Comparison of ENCODE assay signal across 37 mouse cellular contexts in genomic region chr14:54944939-54945338, GRCm38 (mm10). TPM values are rescaled to one million over a fixed set of nuclear protein-coding genes. Genes with fewer than 3 reads are reported as not detected.
"Had no signal": no experiment of that assay in that cellular context is flagged by ENCODE, and none has a peak within 500 bp of the region (broad histone marks: within the 10 kb centered on the region; RNA-seq: fewer than 3 reads in every experiment).

No protein-coding gene starts in this region.

- H3K4me3 ChIP-seq: gastrocnemius, adult 2 months; heart, embryonic 12.5 days; hindbrain, embryonic 10.5 days; hindbrain, embryonic 12.5 days; intestine, embryonic 15.5 days; layer of hippocampus, adult 2 months; left cerebral cortex, adult 2 months; limb, embryonic 10.5 days; limb, embryonic 12.5 days; liver, embryonic 13.5 days; liver, embryonic 15.5 days had no signal

- H3K4me1 ChIP-seq: hindbrain, embryonic 10.5 days; hindbrain, embryonic 12.5 days; intestine, embryonic 15.5 days; limb, embryonic 10.5 days; liver, embryonic 13.5 days; liver, embryonic 15.5 days had no signal

- H3K27me3 ChIP-seq: intestine, embryonic 15.5 days had no signal

- H3K27ac ChIP-seq: gastrocnemius, adult 2 months; hindbrain, embryonic 10.5 days; hindbrain, embryonic 12.5 days; hindbrain, embryonic 14.5 days; intestine, embryonic 15.5 days; layer of hippocampus, adult 2 months; left cerebral cortex, adult 2 months; limb, embryonic 10.5 days; limb, embryonic 12.5 days; liver, embryonic 13.5 days; liver, embryonic 15.5 days had no signal

- H3K9me3 ChIP-seq: heart, embryonic 12.5 days; hindbrain, embryonic 10.5 days; hindbrain, embryonic 12.5 days; intestine, embryonic 15.5 days; limb, embryonic 10.5 days; limb, embryonic 12.5 days; liver, embryonic 13.5 days; liver, embryonic 15.5 days had no signal

- H3K9ac ChIP-seq: heart, embryonic 12.5 days; hindbrain, embryonic 12.5 days; hindbrain, embryonic 14.5 days; intestine, embryonic 15.5 days; limb, embryonic 12.5 days; liver, embryonic 13.5 days; liver, embryonic 15.5 days had no signal

- DNase-seq: gastrocnemius, adult 2 months; gastrocnemius, postnatal 10 days; gastrocnemius, postnatal 25 days; kidney, adult 18-20 months; kidney, adult 8-10 months; kidney, postnatal 10 days; kidney, postnatal 25 days; kidney, postnatal 4 days; liver; liver, embryonic 13.5 days had no signal

- H3K36me3 ChIP-seq: hindbrain, embryonic 10.5 days; hindbrain, embryonic 12.5 days; intestine, embryonic 15.5 days; limb, embryonic 10.5 days; limb, embryonic 12.5 days; liver, embryonic 13.5 days; liver, embryonic 15.5 days had no signal

RNA-seq across cellular contexts. Expression of gene Cmtm5, which starts 8.9 kb away (rescaled TPM):
- total RNA-seq: granulocyte monocyte progenitor cell, adult 5-6 weeks had no signal
- polyA plus RNA-seq: inflammation-experienced regulatory T-cells, adult 6 months; liver, embryonic 11.5 days had no signal

RNA-seq across cellular contexts. Expression of gene Il25, which starts 12.4 kb away (rescaled TPM):
- total RNA-seq: gastrocnemius, adult 2 months; gastrocnemius, postnatal 10 days; gastrocnemius, postnatal 25 days; gastrocnemius, postnatal 4 days; granulocyte monocyte progenitor cell, adult 5-6 weeks; heart, postnatal 36 days; layer of hippocampus, adult 2 months; layer of hippocampus, postnatal 10 days; left cerebral cortex, adult 2 months; left cerebral cortex, postnatal 14 days; left cerebral cortex, postnatal 36 days had no signal
- polyA plus RNA-seq: heart, embryonic 12.5 days; heart, embryonic 14.5 days; heart, embryonic 16.5 days; hindbrain, embryonic 12.5 days; inflammation-experienced regulatory T-cells, adult 6 months; intestine, embryonic 15.5 days; intestine, postnatal 0 days; kidney, embryonic 14.5 days; kidney, embryonic 16.5 days; limb, embryonic 12.5 days; liver, embryonic 11.5 days; liver, embryonic 13.5 days; liver, embryonic 15.5 days had no signal

RNA-seq across cellular contexts. Expression of gene Efs, which starts 19.0 kb away (rescaled TPM):
- total RNA-seq: granulocyte monocyte progenitor cell, adult 5-6 weeks had no signal
- polyA plus RNA-seq: inflammation-experienced regulatory T-cells, adult 6 months had no signal

RNA-seq across cellular contexts. Expression of gene Myh6, which starts 21.8 kb away (rescaled TPM):
- total RNA-seq: granulocyte monocyte progenitor cell, adult 5-6 weeks had no signal
- polyA plus RNA-seq: inflammation-experienced regulatory T-cells, adult 6 months had no signal

RNA-seq across cellular contexts. Expression of gene Gm17428, which starts 31.8 kb away (rescaled TPM):
- total RNA-seq: gastrocnemius, adult 2 months; gastrocnemius, postnatal 10 days; gastrocnemius, postnatal 25 days; gastrocnemius, postnatal 4 days; granulocyte monocyte progenitor cell, adult 5-6 weeks; heart, postnatal 36 days; layer of hippocampus, adult 2 months; layer of hippocampus, postnatal 10 days; layer of hippocampus, postnatal 25 days; left cerebral cortex, adult 2 months; left cerebral cortex, postnatal 14 days; left cerebral cortex, postnatal 36 days had no signal
- polyA plus RNA-seq: frontal cortex, adult 2 months; heart, embryonic 12.5 days; heart, embryonic 14.5 days; heart, embryonic 16.5 days; hindbrain, embryonic 10.5 days; hindbrain, embryonic 12.5 days; hindbrain, embryonic 14.5 days; hindbrain, embryonic 16.5 days; inflammation-experienced regulatory T-cells, adult 6 months; intestine, embryonic 15.5 days; intestine, postnatal 0 days; kidney, embryonic 14.5 days; kidney, embryonic 16.5 days; limb, embryonic 10.5 days; limb, embryonic 12.5 days; limb, embryonic 14.5 days; liver, embryonic 11.5 days; liver, embryonic 13.5 days; liver, embryonic 15.5 days had no signal
